Comparison of ENCODE assay signal across 10 mouse cellular contexts in the genomic region with DNA sequence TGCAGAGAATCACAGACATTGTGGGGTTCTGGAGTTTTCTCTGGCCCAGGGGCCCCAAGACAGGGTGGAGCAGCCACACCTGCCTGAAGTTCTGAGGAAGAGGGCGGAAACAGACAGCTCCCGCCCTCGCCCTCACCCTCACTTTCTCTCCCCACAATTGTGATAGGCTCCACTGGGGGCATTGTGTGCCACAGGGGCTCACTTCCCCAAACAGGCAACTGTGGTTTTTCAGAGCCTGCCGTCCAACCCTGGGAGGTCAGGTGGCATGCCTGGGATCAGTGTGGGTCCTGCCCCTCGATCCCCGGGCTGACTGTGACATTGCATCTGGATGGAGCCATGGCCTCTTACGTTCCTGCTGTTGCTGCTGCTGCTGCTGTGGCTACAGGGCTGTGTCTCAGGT. TPM values are rescaled to one million over a fixed set of nuclear protein-coding genes. Genes with fewer than 3 reads are reported as not detected.
DNase-seq lines count a peak whose midpoint lies in the region; ATAC-seq and TF ChIP-seq lines count a peak whose summit lies in the region.
"Had no signal": no experiment of that assay in that cellular context is flagged by ENCODE, and none has a peak within 500 bp of the region (broad histone marks: within the 10 kb centered on the region; RNA-seq: fewer than 3 reads in every experiment).

No protein-coding gene starts in this region.

- TF ChIP-seq CTCF in forebrain, postnatal 0 days (IDR thresholded peaks at IDR 0.05; ENCODE audit: low read depth), result no peak

- H3K36me3 ChIP-seq in forebrain, postnatal 0 days (ENCODE audit: insufficient read depth), result no peaks in the 10 kb centered on the region

- no peaks in the 10 kb centered on the region for H3K9me3 ChIP-seq in forebrain, postnatal 0 days (ENCODE audit: low read length)

- no peaks in the 10 kb centered on the region for H3K27me3 ChIP-seq in forebrain, postnatal 0 days (ENCODE audit: insufficient read depth, low read length)

- H3K4me2 ChIP-seq in forebrain, postnatal 0 days (ENCODE audit: low read depth), result no peak overlapping the region

- ATAC-seq in megakaryocyte, adult 5-6 weeks (ENCODE audit: poor library complexity, severe bottlenecking), result peak; percentile 84
- ATAC-seq in forebrain, postnatal 0 days, result no peak

- H3K4me1 ChIP-seq in forebrain, postnatal 0 days (ENCODE audit: insufficient read depth), result no peaks in the 10 kb centered on the region

- no peak overlapping the region for H3K27ac ChIP-seq in forebrain, postnatal 0 days (ENCODE audit: low read depth, low read length)

- peak; percentile 27 for DNase-seq in layer of hippocampus, adult 9-11 months
- DNase-seq in layer of hippocampus, adult 18-20 months (ENCODE audit: low spot score in 2 of 2), result no peak
- DNase-seq in induced T-regulatory cell, adult 2 months (ENCODE audit: low read depth), result peak; percentile 63
- DNase-seq in thymus, postnatal 25 days, result peak; percentile 85
- no peak for DNase-seq in frontal cortex, postnatal 14 days (ENCODE audit: low spot score in 2 of 2)
- no peak for DNase-seq in forebrain, postnatal 0 days
- DNase-seq in right cerebral cortex, adult 2 months (ENCODE audit: low spot score in 2 of 2), result no peak
- DNase-seq: kidney, adult 11 months had no signal

- 77% methylated on average over 7 of the region's 7 CpGs for WGBS in forebrain, postnatal 0 days

- H3K9ac ChIP-seq in forebrain, postnatal 0 days, result no peak overlapping the region

- H3K4me3 ChIP-seq in forebrain, postnatal 0 days (ENCODE audit: low read depth, low read length), result no peak overlapping the region

RNA-seq across cellular contexts. Expression of gene Treml2, which starts 0.9 kb away (rescaled TPM):
- under 1 TPM; 0.22 to 0.36 TPM for total RNA-seq in layer of hippocampus, adult 18-20 months (2021)
- total RNA-seq in megakaryocyte, adult 5-6 weeks (2015), result 48.1 and 51.7 TPM in 2 replicates
- total RNA-seq in megakaryocyte, adult 5-6 weeks (2017), result 45.3 and 52.1 TPM in 2 replicates
- 0.23 and 0.43 TPM in 2 replicates for total RNA-seq in forebrain, postnatal 0 days (2014; rRNA removed)
- 0.07 TPM in 1 of 2 replicates, not detected in the other for polyA plus RNA-seq in forebrain, postnatal 0 days (2015; fragmentation: Nextera tagmentation; extraction: Ambion mirVana)

RNA-seq across cellular contexts. Expression of gene B430306N03Rik, which starts 15.7 kb away (rescaled TPM):
- under 1 TPM in 1 of 2 experiments, not detected in 1; 0.10 TPM for total RNA-seq in layer of hippocampus, adult 18-20 months (2021)
- 68.9 and 78.4 TPM in 2 replicates for total RNA-seq in megakaryocyte, adult 5-6 weeks (2015)
- 34.0 and 39.6 TPM in 2 replicates for total RNA-seq in megakaryocyte, adult 5-6 weeks (2017)
- 0.08 and 0.19 TPM in 2 replicates for total RNA-seq in forebrain, postnatal 0 days (2014; rRNA removed)
- polyA plus RNA-seq in forebrain, postnatal 0 days (2015; fragmentation: Nextera tagmentation; extraction: Ambion mirVana), result 0.21 TPM in 1 of 2 replicates, not detected in the other
- polyA plus RNA-seq: neural tube, embryonic 11.5 days had no signal

RNA-seq across cellular contexts. Expression of gene Treml4, which starts 36.1 kb away (rescaled TPM):
- total RNA-seq in layer of hippocampus, adult 18-20 months (2021), result not detected
- 5.5 and 6.3 TPM in 2 replicates for total RNA-seq in megakaryocyte, adult 5-6 weeks (2015)
- total RNA-seq in megakaryocyte, adult 5-6 weeks (2017), result 15.4 and 20.2 TPM in 2 replicates
- total RNA-seq in forebrain, postnatal 0 days (2014; rRNA removed), result not detected in 2 replicates
- polyA plus RNA-seq in forebrain, postnatal 0 days (2015; fragmentation: Nextera tagmentation; extraction: Ambion mirVana), result not detected in 2 replicates

RNA-seq across cellular contexts. Expression of gene Trem2, which starts 46.0 kb away (rescaled TPM):
- total RNA-seq in layer of hippocampus, adult 18-20 months (2021), result 10 to 100 TPM; 12.2 to 12.3 TPM
- 50.6 and 58.3 TPM in 2 replicates for total RNA-seq in megakaryocyte, adult 5-6 weeks (2015)
- total RNA-seq in megakaryocyte, adult 5-6 weeks (2017), result 85.8 and 90.5 TPM in 2 replicates
- total RNA-seq in forebrain, postnatal 0 days (2014; rRNA removed), result 5.4 and 9.8 TPM in 2 replicates
- polyA plus RNA-seq in forebrain, postnatal 0 days (2015; fragmentation: Nextera tagmentation; extraction: Ambion mirVana), result 8.0 and 9.3 TPM in 2 replicates

RNA-seq across cellular contexts. Expression of gene Trem3, which starts 52.6 kb away (rescaled TPM):
- total RNA-seq in layer of hippocampus, adult 18-20 months (2021), result not detected
- 77.8 and 87.0 TPM in 2 replicates for total RNA-seq in megakaryocyte, adult 5-6 weeks (2015)
- total RNA-seq in megakaryocyte, adult 5-6 weeks (2017), result 72.1 and 98.8 TPM in 2 replicates
- not detected in 2 replicates for total RNA-seq in forebrain, postnatal 0 days (2014; rRNA removed)
- not detected in 2 replicates for polyA plus RNA-seq in forebrain, postnatal 0 days (2015; fragmentation: Nextera tagmentation; extraction: Ambion mirVana)
- polyA plus RNA-seq: neural tube, embryonic 11.5 days had no signal

Comparison
In these comparisons a context has a peak if more than half of its experiments do, and no peak if none do; other contexts are left out.
1. DNase-seq: peak in layer of hippocampus, adult 9-11 months (single experiment), induced T-regulatory cell, adult 2 months (single experiment) and thymus, postnatal 25 days (single experiment); none in layer of hippocampus, adult 18-20 months (0 of 2), frontal cortex, postnatal 14 days (0 of 2), forebrain, postnatal 0 days (single experiment) and right cerebral cortex, adult 2 months (0 of 2).
2. RNA of gene Treml2, which starts 0.9 kb away (total RNA-seq): 45.3 to 52.1 TPM in megakaryocyte, adult 5-6 weeks; 0.23 to 0.43 TPM in forebrain, postnatal 0 days and 0.22 to 0.36 TPM in layer of hippocampus, adult 18-20 months; every median in the first group is over 10 times any median in the second.
3. RNA of gene B430306N03Rik, which starts 15.7 kb away (total RNA-seq): 34.0 to 78.4 TPM in megakaryocyte, adult 5-6 weeks; 0.08 to 0.19 TPM in forebrain, postnatal 0 days and 0.10 TPM in layer of hippocampus, adult 18-20 months; every median in the first group is over 10 times any median in the second.